Mouse (Mus musculus) erythroblast, adult 5-6 weeks (primary cell): Measurements from ENCODE around the gene Cyth2. TPM values are rescaled to one million over a fixed set of nuclear protein-coding genes. Genes with fewer than 3 reads are reported as not detected.

ENCODE experiments used
- ATAC-seq: replicated peaks from 2 replicates; pipeline ENCODE4 v1.8.0; 2016; ENCODE audit warnings: moderate number of reproducible peaks, mild to moderate bottlenecking, moderate TSS enrichment, inconsistent platforms; ENCODE audit not compliant: poor library complexity, low FRiP score, severe bottlenecking
- total RNA-seq, 2 experiments: library from RNA; stranded (forward) in 1 of 2; stranded (reverse) in 1 of 2; fragments of 150-400 nt in 1 of 2; fragments of 200-764, 138-1000 nt in 1 of 2; gene quantifications; 2 replicates each; pipeline versions ENCODE4 v1.2.3 to v1.2.4; 2015 to 2017; ENCODE audit warnings: low replicate concordance in 2 of 2

Cyth2 gene
- total RNA-seq, 2 experiments from 2014 or later: 10.6 to 14.5 TPM

GRCm38 (mm10) chr7:45787642-45788041, 26.7 kb downstream of the Cyth2 start:
- ATAC-seq: no peak

GRCm38 (mm10) chr7:45786661-45787413, 27.5 kb downstream of the Cyth2 start:
- no peak for ATAC-seq

GRCm38 (mm10) chr7:45786136-45786578, 28.2 kb downstream of the Cyth2 start:
- ATAC-seq: no peak

- ATAC-seq: no peak
Measured at GRCm38 (mm10) chr7:45785388-45786135, 28.8 kb downstream of the Cyth2 start.

- no peak for ATAC-seq
Measured at GRCm38 (mm10) chr7:45784524-45785372, 29.6 kb downstream of the Cyth2 start, which contains the start of gene Sult2b1. Sult2b1 (minus strand) TSS chr7:45784669.

GRCm38 (mm10) chr7:45783511-45784091, 30.8 kb downstream of the Cyth2 start, which contains the start of gene Lmtk3:
Lmtk3 (plus strand) TSS chr7:45783738.
- no peak for ATAC-seq

- ATAC-seq: no peak
Measured at GRCm38 (mm10) chr7:45782271-45782670, 32.1 kb downstream of the Cyth2 start.

GRCm38 (mm10) chr7:45779081-45779641, 35.2 kb downstream of the Cyth2 start:
- ATAC-seq: no peak

GRCm38 (mm10) chr7:45775237-45775636, 39.1 kb downstream of the Cyth2 start:
- no peak for ATAC-seq

- ATAC-seq: no peak
Measured at GRCm38 (mm10) chr7:45771101-45771500, 43.3 kb downstream of the Cyth2 start.

- ATAC-seq: no peak
Measured at GRCm38 (mm10) chr7:45770427-45771082, 43.8 kb downstream of the Cyth2 start.

GRCm38 (mm10) chr7:45767500-45767899, 46.9 kb downstream of the Cyth2 start:
- no peak for ATAC-seq

- ATAC-seq: no peak
Measured at GRCm38 (mm10) chr7:45766764-45767163, 47.6 kb downstream of the Cyth2 start.

- no peak for ATAC-seq
Measured at GRCm38 (mm10) chr7:45765995-45766394, 48.4 kb downstream of the Cyth2 start.

GRCm38 (mm10) chr7:45760151-45760550, 54.2 kb downstream of the Cyth2 start:
- no peak for ATAC-seq

GRCm38 (mm10) chr7:45759400-45759799, 55.0 kb downstream of the Cyth2 start:
- no peak for ATAC-seq
